In the genomic region with DNA sequence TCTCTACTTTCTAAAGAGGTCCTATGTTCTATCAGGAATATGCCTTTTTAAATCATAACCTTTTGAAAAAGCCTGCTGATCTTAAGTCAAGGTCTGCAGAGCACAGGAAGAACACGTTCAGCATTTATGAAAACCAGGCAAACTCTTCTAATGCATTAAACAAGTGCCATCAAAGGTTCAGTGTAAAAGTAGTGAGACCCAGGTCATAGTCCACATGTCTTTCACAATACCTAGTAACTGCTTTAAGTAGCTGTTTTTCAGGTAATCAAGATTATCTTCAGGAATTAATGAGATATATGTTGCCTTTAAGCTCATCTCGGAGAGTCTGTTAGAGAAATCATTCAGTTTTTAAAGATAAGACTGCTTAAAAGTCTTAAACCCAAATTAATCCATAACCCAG, we compare ENCODE assay signal across 34 mouse cellular contexts. TPM values are rescaled to one million over a fixed set of nuclear protein-coding genes. Genes with fewer than 3 reads are reported as not detected.
"Had no signal": no experiment of that assay in that cellular context is flagged by ENCODE, and none has a peak within 500 bp of the region (broad histone marks: within the 10 kb centered on the region; RNA-seq: fewer than 3 reads in every experiment).

No protein-coding gene starts in this region.

- H3K4me1 ChIP-seq: limb, embryonic 10.5 days; limb, embryonic 12.5 days; limb, embryonic 13.5 days; limb, embryonic 15.5 days; liver, embryonic 12.5 days; liver, embryonic 13.5 days; liver, embryonic 15.5 days; lung, embryonic 15.5 days; megakaryocyte, embryonic 14.5 days; midbrain, embryonic 10.5 days; midbrain, embryonic 12.5 days; midbrain, embryonic 13.5 days; midbrain, embryonic 15.5 days; neural tube, embryonic 12.5 days had no signal

- ATAC-seq: liver, embryonic 12.5 days; lung, postnatal 0 days; midbrain, embryonic 13.5 days; midbrain, embryonic 15.5 days; midbrain, embryonic 16.5 days had no signal

- H3K9me3 ChIP-seq: limb, embryonic 10.5 days; limb, embryonic 12.5 days; limb, embryonic 13.5 days; limb, embryonic 15.5 days; liver, embryonic 12.5 days; liver, embryonic 13.5 days; liver, embryonic 15.5 days; lung, embryonic 15.5 days; midbrain, embryonic 10.5 days; midbrain, embryonic 12.5 days; midbrain, embryonic 13.5 days; midbrain, embryonic 15.5 days; neural tube, embryonic 12.5 days had no signal

- H3K4me3 ChIP-seq: limb, embryonic 10.5 days; limb, embryonic 12.5 days; limb, embryonic 13.5 days; limb, embryonic 15.5 days; liver, embryonic 12.5 days; liver, embryonic 13.5 days; liver, embryonic 15.5 days; lung, embryonic 15.5 days; megakaryocyte, embryonic 14.5 days; midbrain, embryonic 10.5 days; midbrain, embryonic 12.5 days; midbrain, embryonic 13.5 days; midbrain, embryonic 15.5 days; myocyte; neural tube, embryonic 12.5 days had no signal

- H3K9ac ChIP-seq: limb, embryonic 12.5 days; limb, embryonic 13.5 days; limb, embryonic 15.5 days; liver, embryonic 12.5 days; liver, embryonic 13.5 days; liver, embryonic 14.5 days; liver, embryonic 15.5 days; lung, embryonic 14.5 days; lung, embryonic 15.5 days; midbrain, embryonic 12.5 days; midbrain, embryonic 13.5 days; midbrain, embryonic 15.5 days; neural tube, embryonic 12.5 days had no signal

- H3K36me3 ChIP-seq: limb, embryonic 10.5 days; limb, embryonic 12.5 days; limb, embryonic 13.5 days; limb, embryonic 15.5 days; liver, embryonic 12.5 days; liver, embryonic 13.5 days; liver, embryonic 15.5 days; lung, embryonic 15.5 days; midbrain, embryonic 10.5 days; midbrain, embryonic 12.5 days; midbrain, embryonic 13.5 days; midbrain, embryonic 15.5 days; neural tube, embryonic 12.5 days had no signal

- DNase-seq: left cerebral cortex, postnatal 4 days; liver; liver, embryonic 13.5 days; lung, adult 18-20 months; lung, adult 2 months; lung, embryonic 14.5 days; lung, postnatal 10 days; lung, postnatal 14 days; lung, postnatal 36 days; lung, postnatal 4 days; midbrain, embryonic 14.5 days had no signal

- H3K27me3 ChIP-seq: limb, embryonic 12.5 days; limb, embryonic 13.5 days; limb, embryonic 15.5 days; liver, embryonic 12.5 days; liver, embryonic 13.5 days; liver, embryonic 15.5 days; lung, embryonic 15.5 days; megakaryocyte, embryonic 14.5 days; midbrain, embryonic 12.5 days; midbrain, embryonic 13.5 days; midbrain, embryonic 15.5 days; neural tube, embryonic 12.5 days had no signal

- H3K4me2 ChIP-seq: limb, embryonic 12.5 days; limb, embryonic 13.5 days; limb, embryonic 15.5 days; liver, embryonic 11.5 days; liver, embryonic 12.5 days; liver, embryonic 13.5 days; liver, embryonic 15.5 days; lung, embryonic 14.5 days; lung, embryonic 15.5 days; midbrain, embryonic 11.5 days; midbrain, embryonic 12.5 days; midbrain, embryonic 13.5 days; midbrain, embryonic 15.5 days; neural tube, embryonic 12.5 days had no signal

- H3K27ac ChIP-seq: limb, embryonic 10.5 days; limb, embryonic 12.5 days; limb, embryonic 13.5 days; limb, embryonic 15.5 days; liver, embryonic 12.5 days; liver, embryonic 13.5 days; liver, embryonic 14.5 days; liver, embryonic 15.5 days; lung, embryonic 15.5 days; macrophage; midbrain, embryonic 10.5 days; midbrain, embryonic 12.5 days; midbrain, embryonic 13.5 days; midbrain, embryonic 15.5 days; neural tube, embryonic 12.5 days had no signal

RNA-seq across cellular contexts. Expression of gene Adcy2, which starts 21.2 kb away (rescaled TPM):
- total RNA-seq: megakaryocyte progenitor cell, adult 5-6 weeks; megakaryocyte-erythroid progenitor cell, adult 5-6 weeks; monocyte, adult 5-6 weeks had no signal
- polyA plus RNA-seq: myocyte had no signal
